Mouse (Mus musculus): ENCODE measurements around the gene Apon. TPM values are rescaled to one million over a fixed set of nuclear protein-coding genes. Genes with fewer than 3 reads are reported as not detected.

The Apon gene
- polyA plus RNA-seq (2017; shearing (Covaris generic)): not detected

GRCm38 (mm10) chr10:128253677-128254255 is at the start of gene Apon:
Gene Apon (plus strand): TSS chr10:128254096.

GRCm38 (mm10) chr10:128211390-128212108 is 42.3 kb upstream of the Apon start, which contains the start of gene Spryd4:
Gene Spryd4 (minus strand): TSS chr10:128211807.

GRCm38 (mm10) chr10:128225538-128225937 is 28.4 kb upstream of the Apon start, which contains the start of gene Mip:
Gene Mip (plus strand): TSS chr10:128225838.

GRCm38 (mm10) chr10:128231697-128232419 is 22.0 kb upstream of the Apon start, which contains the start of gene Timeless:
Gene Timeless (plus strand): TSS chr10:128232065.

GRCm38 (mm10) chr10:128268371-128268770 is 14.5 kb downstream of the Apon start, which contains the start of gene Apof:
Gene Apof (plus strand): TSS chr10:128268671.

GRCm38 (mm10) chr10:128270287-128270841 is 16.5 kb downstream of the Apon start, which contains the start of gene Stat2:
Gene Stat2 (plus strand): TSS chr10:128270559.

GRCm38 (mm10) chr10:128298702-128299171 is 44.8 kb downstream of the Apon start, which contains the start of gene Il23a:
Gene Il23a (minus strand): TSS chr10:128298752.

GRCm38 (mm10) chr10:128303126-128304021 is 49.5 kb downstream of the Apon start, which contains the start of gene Pan2:
Gene Pan2 (plus strand): TSS chr10:128303335.

Other genes starting within 250 kb of the Apon start
- not detected for gene Hsd17b6, start 246.5 kb upstream of the Apon start, polyA plus RNA-seq (2017; shearing (Covaris generic))
- 14.3 TPM for gene Prim1, start 238.9 kb upstream of the Apon start, polyA plus RNA-seq (2017; shearing (Covaris generic))
- gene Naca, start 218.5 kb upstream of the Apon start, polyA plus RNA-seq (2017; shearing (Covaris generic)): 523 TPM
- gene Ptges3, start 195.1 kb upstream of the Apon start, polyA plus RNA-seq (2017; shearing (Covaris generic)): 158 TPM
- 1,240 TPM for gene Atp5b, start 170.8 kb upstream of the Apon start, polyA plus RNA-seq (2017; shearing (Covaris generic))
- 69.9 TPM for gene Baz2a, start 162.5 kb upstream of the Apon start, polyA plus RNA-seq (2017; shearing (Covaris generic))
- gene Rbms2, start 73.8 kb upstream of the Apon start, polyA plus RNA-seq (2017; shearing (Covaris generic)): 34.5 TPM
- gene Gls2, start 59.6 kb upstream of the Apon start, polyA plus RNA-seq (2017; shearing (Covaris generic)): 0.65 TPM
- gene Spryd4, start 42.3 kb upstream of the Apon start, polyA plus RNA-seq (2017; shearing (Covaris generic)): 12.4 TPM
- not detected for gene Mip, start 28.3 kb upstream of the Apon start, polyA plus RNA-seq (2017; shearing (Covaris generic))
- 28.0 TPM for gene Timeless, start 22.0 kb upstream of the Apon start, polyA plus RNA-seq (2017; shearing (Covaris generic))
- not detected for gene Apof, start 14.6 kb downstream of the Apon start, polyA plus RNA-seq (2017; shearing (Covaris generic))
- gene Stat2, start 16.5 kb downstream of the Apon start, polyA plus RNA-seq (2017; shearing (Covaris generic)): 45.1 TPM
- not detected for gene Il23a, start 44.7 kb downstream of the Apon start, polyA plus RNA-seq (2017; shearing (Covaris generic))
- gene Pan2, start 49.2 kb downstream of the Apon start, polyA plus RNA-seq (2017; shearing (Covaris generic)): 48.3 TPM
- gene Cnpy2, start 68.4 kb downstream of the Apon start, polyA plus RNA-seq (2017; shearing (Covaris generic)): 18.9 TPM
- 128 TPM for gene Cs, start 83.6 kb downstream of the Apon start, polyA plus RNA-seq (2017; shearing (Covaris generic))
- 39.7 TPM for gene Coq10a, start 114.9 kb downstream of the Apon start, polyA plus RNA-seq (2017; shearing (Covaris generic))
- gene Ankrd52, start 123.0 kb downstream of the Apon start, polyA plus RNA-seq (2017; shearing (Covaris generic)): 4.8 TPM
- not detected for gene Slc39a5, start 147.1 kb downstream of the Apon start, polyA plus RNA-seq (2017; shearing (Covaris generic))
- 47.3 TPM for gene Nabp2, start 157.4 kb downstream of the Apon start, polyA plus RNA-seq (2017; shearing (Covaris generic))
- 23.1 TPM for gene Rnf41, start 157.6 kb downstream of the Apon start, polyA plus RNA-seq (2017; shearing (Covaris generic))
- gene Smarcc2, start 205.2 kb downstream of the Apon start, polyA plus RNA-seq (2017; shearing (Covaris generic)): 93.1 TPM
- 1,093 TPM for gene Myl6, start 240.0 kb downstream of the Apon start, polyA plus RNA-seq (2017; shearing (Covaris generic))
- gene Myl6b, start 244.6 kb downstream of the Apon start, polyA plus RNA-seq (2017; shearing (Covaris generic)): 3.2 TPM

Measured in naive thymus-derived CD4-positive, alpha-beta T cell, adult 5 months (primary cell).